Mouse (Mus musculus): ENCODE data around the gene Utrn. TPM values are rescaled to one million over a fixed set of nuclear protein-coding genes. Genes with fewer than 3 reads are reported as not detected.

Gene Utrn
- total and polyA plus RNA-seq, 3 experiments, result 18.8 to 68.1 (median 61.8) TPM

DNA sequence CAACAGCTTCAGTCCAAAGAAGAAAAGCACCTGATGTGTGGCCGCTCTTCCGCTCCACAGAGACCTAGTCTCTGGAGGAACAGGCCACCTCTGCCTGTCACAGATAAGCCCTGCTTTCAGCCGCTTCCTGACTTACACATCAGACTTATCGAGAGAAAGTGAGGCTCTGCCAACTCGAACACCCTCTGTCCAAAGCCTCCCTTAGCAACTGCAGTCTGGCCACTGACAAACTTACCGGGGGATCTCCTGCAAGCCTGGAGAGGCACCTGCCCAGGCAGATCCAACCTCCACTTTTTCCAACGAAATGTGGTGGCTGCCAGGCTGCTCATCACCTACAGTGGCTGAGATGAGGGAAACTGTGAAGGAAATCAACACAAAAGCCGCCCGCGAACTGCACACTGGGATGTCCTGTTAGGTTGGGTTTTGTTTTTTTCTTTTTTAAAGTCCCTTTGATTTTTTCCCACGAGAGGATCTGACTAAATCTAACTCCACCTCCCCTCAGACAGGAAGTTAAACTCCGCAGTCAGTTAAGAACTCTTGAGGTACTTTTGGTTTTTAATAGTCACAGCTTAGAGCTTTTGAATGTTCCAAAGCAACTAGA lies 55.9 kb downstream of the Utrn start:
- Histone ChIP-seq H3K27ac (peak overlapping the region; percentile 95), H3K79me2 (replicated peaks; ENCODE audit: control insufficient read depth, insufficient read depth, low read length) (peaks cover 4% of the 10 kb centered on the region; the same call in 1 of the 2 replicates), H3K4me1 (ENCODE audit: control insufficient read depth, insufficient read depth, low read length) (peaks cover 38% of the 10 kb centered on the region), H3K4me3 (peak overlapping the region; percentile 63), H3K36me3 (ENCODE audit: control insufficient read depth, insufficient read depth, low read length) (peaks cover 3% of the 10 kb centered on the region), H3K9ac (ENCODE audit: low read depth, low read length) (peak overlapping the region; percentile 65), H3K27me3 (ENCODE audit: control insufficient read depth, insufficient read depth, low read length) (no peaks in the 10 kb centered on the region)
- 10% methylated on average over 12 of the region's 12 CpGs for WGBS
- TF ChIP-seq EP300 (IDR thresholded peaks at IDR 0.05; ENCODE audit: insufficient read depth, low read depth, low read length) (0 out of 2 replicates have a peak, but pooled peaks have one; percentile 27), CTCF (IDR thresholded peaks at IDR 0.05) (no peak), POLR2A (IDR thresholded peaks at IDR 0.05; ENCODE audit: insufficient read depth, low read depth, low read length) (peak; percentile 76; the same call in 1 of the 2 replicates)
- intact Hi-C loops (cut with DNase I), result loop anchor here (2.0 to 5.0 kb wide), 4 partner anchors 33 to 109 kb away; partner anchors contain the start of gene Utrn
- peak; percentile 70 to 77 for DNase-seq

DNA sequence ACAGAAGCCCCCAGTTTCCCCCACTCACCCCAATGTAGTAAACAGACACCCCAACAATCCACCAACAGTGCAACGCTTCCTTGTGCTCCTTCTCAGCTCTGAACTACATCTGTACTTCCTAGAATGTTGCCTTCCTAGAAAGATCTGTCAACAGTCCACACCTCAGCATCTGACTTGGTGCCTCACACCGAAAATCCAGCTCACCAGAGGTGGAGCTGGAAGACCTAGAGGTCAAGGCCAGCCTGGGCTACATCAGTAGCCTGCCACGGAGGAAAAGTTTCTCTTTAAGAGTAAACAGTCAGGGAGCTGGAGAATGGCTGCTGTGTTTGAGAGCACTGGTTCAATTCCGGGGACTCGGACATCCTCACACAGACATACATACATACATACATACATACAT lies 56.5 kb downstream of the Utrn start:
- intact Hi-C loops (cut with DNase I), result loop anchor here (2.0 to 5.0 kb wide), 4 partner anchors 32 to 110 kb away; partner anchors contain the start of gene Utrn
- Histone ChIP-seq H3K27me3 (ENCODE audit: control insufficient read depth, insufficient read depth, low read length) (no peaks in the 10 kb centered on the region), H3K79me2 (replicated peaks; ENCODE audit: control insufficient read depth, insufficient read depth, low read length) (peaks cover 4% of the 10 kb centered on the region; the same call in 1 of the 2 replicates), H3K36me3 (ENCODE audit: control insufficient read depth, insufficient read depth, low read length) (peaks cover 4% of the 10 kb centered on the region), H3K27ac (peak overlapping the region; percentile 95), H3K9ac (ENCODE audit: low read depth, low read length) (peak overlapping the region; percentile 15; the same call in 1 of the 2 replicates), H3K4me3 (peak overlapping the region; percentile 63), H3K4me1 (ENCODE audit: control insufficient read depth, insufficient read depth, low read length) (peaks cover 37% of the 10 kb centered on the region)
- no peak for DNase-seq
- WGBS, result 30% methylated on average over 5 of the region's 5 CpGs
- no peak for TF ChIP-seq CTCF (IDR thresholded peaks at IDR 0.05)
- no peak for TF ChIP-seq POLR2A (IDR thresholded peaks at IDR 0.05; ENCODE audit: insufficient read depth, low read depth, low read length)
- TF ChIP-seq EP300 (IDR thresholded peaks at IDR 0.05; ENCODE audit: insufficient read depth, low read depth, low read length), result no peak

DNA sequence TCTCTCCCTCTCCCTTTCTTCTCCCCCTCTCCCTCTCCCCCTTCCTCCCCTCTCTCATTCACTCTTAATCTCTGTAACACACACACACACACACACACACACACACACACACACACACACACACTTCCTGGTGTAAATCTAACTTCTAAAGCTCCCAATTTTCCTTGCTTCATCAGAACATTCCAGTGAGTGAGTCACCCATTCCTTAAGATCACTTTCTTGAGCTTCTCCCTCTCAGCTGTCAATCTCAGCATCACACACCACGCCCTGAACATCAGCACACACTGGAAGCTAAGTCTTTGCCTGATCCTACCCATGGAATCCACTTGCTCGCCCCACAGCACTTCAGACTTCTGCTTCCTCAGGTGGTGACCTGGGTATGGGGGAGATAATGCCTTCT lies 58.3 kb downstream of the Utrn start:
- Histone ChIP-seq H3K79me2 (replicated peaks; ENCODE audit: control insufficient read depth, insufficient read depth, low read length) (peaks cover 4% of the 10 kb centered on the region), H3K4me3 (no peak overlapping the region), H3K36me3 (ENCODE audit: control insufficient read depth, insufficient read depth, low read length) (peaks cover 4% of the 10 kb centered on the region), H3K4me1 (ENCODE audit: control insufficient read depth, insufficient read depth, low read length) (peaks cover 36% of the 10 kb centered on the region), H3K9ac (ENCODE audit: low read depth, low read length) (no peak overlapping the region), H3K27me3 (ENCODE audit: control insufficient read depth, insufficient read depth, low read length) (no peaks in the 10 kb centered on the region), H3K27ac (peak overlapping the region; percentile 59)
- 65% methylated on average over 2 of the region's 2 CpGs for WGBS
- no peak for DNase-seq
- intact Hi-C loops (cut with DNase I), result loop anchor here (5.0 kb wide), 2 partner anchors 74 to 111 kb away; no protein-coding TSS in a partner anchor
- TF ChIP-seq POLR2A (IDR thresholded peaks at IDR 0.05; ENCODE audit: insufficient read depth, low read depth, low read length), result no peak
- TF ChIP-seq EP300 (IDR thresholded peaks at IDR 0.05; ENCODE audit: insufficient read depth, low read depth, low read length), result no peak
- no peak for TF ChIP-seq CTCF (IDR thresholded peaks at IDR 0.05)

DNA sequence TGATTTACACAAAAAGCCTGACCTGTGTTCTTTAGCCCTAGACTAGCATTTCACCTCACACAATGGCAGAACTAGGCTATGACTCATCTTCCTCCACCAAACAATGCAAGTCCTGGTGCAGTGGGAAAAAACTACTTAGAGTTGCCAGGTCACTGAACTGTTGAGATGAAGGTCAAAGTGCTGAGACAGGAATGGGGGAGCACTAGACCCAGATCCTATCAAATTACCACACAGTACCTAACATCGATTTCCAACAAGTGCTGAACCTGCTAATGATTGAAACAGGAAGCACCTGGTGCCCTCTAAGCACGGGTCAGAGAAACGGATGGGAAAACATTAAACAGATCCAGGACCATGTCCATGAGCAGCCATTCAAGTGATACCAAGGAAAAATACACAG lies 59.5 kb downstream of the Utrn start:
- Histone ChIP-seq H3K4me1 (ENCODE audit: control insufficient read depth, insufficient read depth, low read length) (peaks cover 36% of the 10 kb centered on the region), H3K36me3 (ENCODE audit: control insufficient read depth, insufficient read depth, low read length) (peaks cover 4% of the 10 kb centered on the region), H3K27ac (peak overlapping the region; percentile 45), H3K9ac (ENCODE audit: low read depth, low read length) (no peak overlapping the region), H3K4me3 (no peak overlapping the region), H3K27me3 (ENCODE audit: control insufficient read depth, insufficient read depth, low read length) (no peaks in the 10 kb centered on the region), H3K79me2 (replicated peaks; ENCODE audit: control insufficient read depth, insufficient read depth, low read length) (peaks cover 4% of the 10 kb centered on the region)
- WGBS, result 36% methylated on average over 3 of the region's 3 CpGs
- no peak for DNase-seq
- intact Hi-C loops (cut with DNase I), result loop anchor here (5.0 kb wide), 2 partner anchors 72 to 113 kb away; no protein-coding TSS in a partner anchor
- 0 out of 2 replicates have a peak, but pooled peaks have one; percentile 31 for TF ChIP-seq POLR2A (IDR thresholded peaks at IDR 0.05; ENCODE audit: insufficient read depth, low read depth, low read length)
- TF ChIP-seq CTCF (IDR thresholded peaks at IDR 0.05), result no peak

DNA sequence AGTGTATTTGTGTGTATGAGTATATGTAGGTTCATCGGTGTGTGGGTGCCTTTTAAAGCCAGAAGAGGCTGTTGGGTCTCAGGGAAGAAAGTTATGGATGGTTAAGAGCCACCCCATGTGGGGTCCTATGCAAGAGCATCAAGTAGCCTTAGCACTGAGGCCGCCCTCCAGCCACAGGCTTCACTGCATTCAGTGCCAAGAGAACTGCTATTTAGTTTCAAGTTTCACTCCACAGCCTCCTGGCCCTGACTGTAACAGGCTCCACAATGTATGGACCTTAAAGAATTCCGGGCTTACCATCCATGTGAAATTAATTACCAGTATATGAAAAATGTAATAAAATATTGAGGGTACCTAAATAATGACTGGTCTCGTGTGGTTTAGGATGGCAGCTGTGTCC lies 60.7 kb downstream of the Utrn start:
- WGBS, result 96% methylated on average over 4 of the region's 4 CpGs
- DNase-seq, result no peak
- no peaks in the 10 kb centered on the region for H3K27me3 ChIP-seq (ENCODE audit: control insufficient read depth, insufficient read depth, low read length)
- H3K9ac ChIP-seq (ENCODE audit: low read depth, low read length), result no peak overlapping the region
- peaks cover 33% of the 10 kb centered on the region for H3K4me1 ChIP-seq (ENCODE audit: control insufficient read depth, insufficient read depth, low read length)
- peaks cover 9% of the 10 kb centered on the region for H3K36me3 ChIP-seq (ENCODE audit: control insufficient read depth, insufficient read depth, low read length)
- intact Hi-C loops (cut with DNase I), result no loop called here
- TF ChIP-seq POLR2A (IDR thresholded peaks at IDR 0.05; ENCODE audit: insufficient read depth, low read depth, low read length) (no peak), EP300 (IDR thresholded peaks at IDR 0.05; ENCODE audit: insufficient read depth, low read depth, low read length) (no peak), CTCF (IDR thresholded peaks at IDR 0.05) (no peak)
- H3K79me2 ChIP-seq (replicated peaks; ENCODE audit: control insufficient read depth, insufficient read depth, low read length), result peaks cover 2% of the 10 kb centered on the region; the same call in 1 of the 2 replicates
- no peak overlapping the region for H3K27ac ChIP-seq
- no peak overlapping the region for H3K4me3 ChIP-seq

DNA sequence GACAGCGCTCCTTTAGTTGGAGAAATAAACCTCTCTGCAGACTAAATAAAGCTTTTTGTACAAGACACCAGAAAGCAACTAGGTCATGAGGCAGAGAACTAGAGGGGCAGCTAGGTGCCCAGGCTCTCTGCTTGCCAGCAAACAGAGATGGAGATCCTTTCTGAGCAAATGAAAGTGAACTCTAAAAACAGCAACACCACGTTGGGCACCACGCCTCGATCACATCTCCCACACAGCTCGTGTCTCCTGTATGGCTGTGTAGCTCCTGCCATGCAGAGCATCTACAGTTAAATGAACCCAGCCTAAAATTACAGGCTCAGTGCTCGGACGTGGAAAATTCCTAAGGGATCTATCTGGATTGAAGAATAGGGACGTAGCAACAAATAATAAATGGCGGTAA lies 61.5 kb downstream of the Utrn start:
- no peak for DNase-seq
- H3K79me2 ChIP-seq (replicated peaks; ENCODE audit: control insufficient read depth, insufficient read depth, low read length), result peaks cover 2% of the 10 kb centered on the region; the same call in 1 of the 2 replicates
- peaks cover 31% of the 10 kb centered on the region for H3K4me1 ChIP-seq (ENCODE audit: control insufficient read depth, insufficient read depth, low read length)
- H3K4me3 ChIP-seq, result no peak overlapping the region
- H3K27me3 ChIP-seq (ENCODE audit: control insufficient read depth, insufficient read depth, low read length), result no peaks in the 10 kb centered on the region
- intact Hi-C loops (cut with DNase I), result no loop called here
- H3K9ac ChIP-seq (ENCODE audit: low read depth, low read length), result no peak overlapping the region
- peak overlapping the region; percentile 10 for H3K27ac ChIP-seq
- WGBS, result 45% methylated on average over 9 of the region's 9 CpGs
- TF ChIP-seq EP300 (IDR thresholded peaks at IDR 0.05; ENCODE audit: insufficient read depth, low read depth, low read length) (no peak), POLR2A (IDR thresholded peaks at IDR 0.05; ENCODE audit: insufficient read depth, low read depth, low read length) (no peak), CTCF (IDR thresholded peaks at IDR 0.05) (no peak)
- peaks cover 9% of the 10 kb centered on the region for H3K36me3 ChIP-seq (ENCODE audit: control insufficient read depth, insufficient read depth, low read length)
